Mouse (Mus musculus): ENCODE results near the gene Bod1l. TPM values are rescaled to one million over a fixed set of nuclear protein-coding genes. Genes with fewer than 3 reads are reported as not detected.

Bod1l gene
- polyA plus RNA-seq, 1 experiment from 2014 or later = 26.6 TPM

DNA sequence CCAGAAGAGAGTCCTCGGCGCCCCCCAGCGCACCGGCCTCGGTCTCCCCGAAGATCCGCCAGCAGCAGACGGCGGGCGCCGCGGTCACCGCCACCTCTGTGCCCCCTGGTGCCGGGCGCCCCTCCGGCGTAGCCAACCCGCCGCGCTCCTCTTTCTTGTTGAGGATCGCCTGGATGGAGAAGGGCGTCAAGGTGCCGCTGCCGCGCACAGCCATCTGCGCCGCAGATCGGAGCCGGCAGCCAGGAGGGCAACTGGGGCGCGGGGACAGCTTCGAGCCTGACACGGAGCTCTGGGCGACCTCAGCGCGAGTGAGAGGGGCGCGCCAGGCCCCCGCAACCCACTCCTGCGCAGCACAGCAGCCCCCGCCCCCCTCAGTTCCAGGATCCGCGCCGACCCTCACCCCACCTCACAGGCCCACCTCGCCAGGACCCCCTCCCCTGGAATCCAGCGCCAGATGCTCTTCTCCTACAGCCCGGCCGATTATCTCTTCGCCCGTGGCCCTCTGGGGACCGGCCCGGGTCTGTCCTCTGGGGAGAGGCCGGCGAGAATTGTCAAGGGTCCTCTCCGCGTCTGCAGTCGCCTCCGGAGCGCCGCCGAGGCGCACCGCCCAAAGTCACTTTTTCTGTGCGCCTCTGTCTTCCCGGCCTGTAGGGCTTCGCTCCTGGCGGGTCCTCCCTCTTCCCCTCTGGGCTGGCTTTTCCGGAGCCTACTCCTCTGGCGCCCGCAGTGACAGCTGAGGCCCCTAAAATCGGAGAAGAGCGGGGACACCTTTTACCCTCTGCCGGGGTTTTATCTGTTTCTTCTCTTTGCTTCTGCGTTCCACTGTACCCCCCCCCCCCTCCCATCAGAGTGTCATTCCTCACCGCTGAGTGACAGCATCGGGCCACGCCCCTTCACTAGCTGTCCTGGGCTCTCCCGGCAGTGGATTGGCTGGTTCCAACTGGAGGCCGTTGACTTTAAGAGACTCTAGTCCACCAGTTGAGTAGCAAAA lies 80.1 kb downstream of the Bod1l start, which contains the start of gene Nkx3-2:
Gene Nkx3-2, minus strand, starts transcription at position 771 of the 991 bp plus-strand sequence.
- Histone ChIP-seq H3K4me2 (peak within 1 kb of the TSS; percentile 64), H3K4me1 (replicated peaks) (peaks cover 39% of the 10 kb centered on the region), H3K36me3 (no peaks in the 10 kb centered on the region), H3K27me3 (peaks cover 86% of the 10 kb centered on the region), H3K4me3 (peak within 1 kb of the TSS; percentile 33), H3K9ac (no peak within 1 kb of the TSS), H3K27ac (replicated peaks) (no peak within 1 kb of the TSS), H3K9me3 (no peaks in the 10 kb centered on the region)
- WGBS = under 1% methylated on average over 70 of the region's 79 CpGs
- peak; percentile 30; the same call in 1 of the 2 replicates for ATAC-seq (ENCODE audit: low FRiP score, low read depth)

DNA sequence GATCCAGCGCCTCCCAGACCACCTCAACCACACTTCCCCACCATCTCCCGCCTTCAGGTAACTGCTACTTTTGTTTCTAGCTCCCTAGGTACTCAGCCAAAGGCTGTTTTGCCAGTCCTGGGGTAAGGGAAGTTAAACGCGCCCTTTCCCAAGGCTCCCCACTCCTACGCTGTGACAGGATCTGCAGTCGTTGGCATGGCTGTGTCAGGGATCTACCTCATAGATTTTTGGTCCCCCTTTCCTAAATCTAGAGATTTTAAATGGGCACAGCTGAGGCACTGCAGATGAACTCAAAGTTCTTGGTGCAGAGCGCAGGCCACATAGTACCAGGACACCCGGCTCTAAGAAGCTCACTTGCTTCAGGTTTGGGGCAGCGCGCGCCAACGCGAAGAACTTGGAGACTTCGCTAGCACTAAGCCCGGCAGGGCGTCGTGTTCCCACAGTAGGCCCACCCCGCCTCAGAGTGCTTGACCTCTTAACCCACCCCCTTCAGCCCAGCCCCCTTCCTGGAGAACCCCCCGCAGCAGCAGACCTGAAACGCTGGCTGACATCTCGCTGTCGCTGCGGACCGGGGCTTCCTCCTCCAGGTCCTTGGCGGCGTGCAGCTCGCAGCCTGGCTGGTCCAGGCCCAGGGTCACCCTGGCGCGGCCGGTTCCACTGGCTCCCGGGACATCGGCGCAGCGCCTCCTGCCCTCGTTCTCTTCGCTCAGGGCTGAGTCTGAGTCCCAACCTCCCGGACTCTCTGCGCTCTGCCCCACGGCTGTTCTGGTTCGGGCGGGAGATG lies 81.0 kb downstream of the Bod1l start:
- 2% methylated on average over 32 of the region's 41 CpGs for WGBS
- peak overlapping the region; percentile 33 for H3K4me3 ChIP-seq
- H3K9ac ChIP-seq = no peak overlapping the region
- no peaks in the 10 kb centered on the region for H3K9me3 ChIP-seq
- peaks cover 89% of the 10 kb centered on the region for H3K27me3 ChIP-seq
- peaks cover 39% of the 10 kb centered on the region for H3K4me1 ChIP-seq (replicated peaks)
- H3K27ac ChIP-seq (replicated peaks) = no peak overlapping the region
- no peaks in the 10 kb centered on the region for H3K36me3 ChIP-seq
- peak overlapping the region; percentile 64 for H3K4me2 ChIP-seq
- no peak; the same call in 1 of the 2 replicates for ATAC-seq (ENCODE audit: low FRiP score, low read depth)

DNA sequence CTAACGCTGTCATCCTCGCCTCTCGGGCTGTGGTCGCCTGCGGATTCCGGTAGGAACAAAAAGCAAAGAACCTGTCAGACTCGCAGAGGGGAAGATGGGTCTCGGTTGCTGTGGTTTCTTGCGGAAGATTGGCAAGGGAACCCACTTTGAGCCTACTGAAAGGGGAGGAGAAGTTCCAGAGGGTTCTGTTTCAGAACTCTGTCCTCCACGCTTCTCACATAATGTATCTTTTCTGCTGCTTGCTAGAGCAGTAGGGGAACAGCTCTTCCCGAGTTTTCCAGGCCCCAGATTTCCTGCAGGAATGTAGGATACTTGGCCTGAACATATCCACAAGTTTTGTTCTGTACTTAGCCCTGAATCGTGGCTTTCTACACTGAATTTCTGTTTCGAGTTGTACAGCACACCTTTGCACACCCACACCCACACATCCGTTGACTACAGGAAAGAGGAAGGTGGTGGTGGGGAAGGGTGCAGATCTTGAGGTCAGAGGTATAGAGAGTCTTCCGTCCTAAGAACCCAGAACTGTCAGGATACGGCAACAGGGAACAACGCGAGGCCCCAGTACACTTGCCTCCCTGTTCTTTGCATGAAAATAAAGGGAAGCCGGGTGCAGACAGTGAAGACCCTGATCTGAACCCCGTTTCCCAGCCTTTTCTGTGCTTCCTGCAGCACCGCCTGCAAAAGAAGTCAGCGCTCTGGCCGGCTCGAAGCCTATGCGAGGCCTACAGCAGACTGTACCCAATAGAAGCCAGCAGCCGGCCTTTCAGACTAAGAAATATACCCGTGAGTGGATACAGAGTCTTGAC lies 81.8 kb downstream of the Bod1l start:
- Histone ChIP-seq H3K4me3 (no peak overlapping the region), H3K4me1 (replicated peaks) (peaks cover 31% of the 10 kb centered on the region), H3K9me3 (no peaks in the 10 kb centered on the region), H3K36me3 (no peaks in the 10 kb centered on the region), H3K4me2 (peak overlapping the region; percentile 36), H3K27ac (replicated peaks) (no peak overlapping the region), H3K27me3 (peaks cover 89% of the 10 kb centered on the region), H3K9ac (no peak overlapping the region)
- 4% methylated on average over 27 of the region's 27 CpGs for WGBS
- ATAC-seq (ENCODE audit: low FRiP score, low read depth) = no peak

DNA sequence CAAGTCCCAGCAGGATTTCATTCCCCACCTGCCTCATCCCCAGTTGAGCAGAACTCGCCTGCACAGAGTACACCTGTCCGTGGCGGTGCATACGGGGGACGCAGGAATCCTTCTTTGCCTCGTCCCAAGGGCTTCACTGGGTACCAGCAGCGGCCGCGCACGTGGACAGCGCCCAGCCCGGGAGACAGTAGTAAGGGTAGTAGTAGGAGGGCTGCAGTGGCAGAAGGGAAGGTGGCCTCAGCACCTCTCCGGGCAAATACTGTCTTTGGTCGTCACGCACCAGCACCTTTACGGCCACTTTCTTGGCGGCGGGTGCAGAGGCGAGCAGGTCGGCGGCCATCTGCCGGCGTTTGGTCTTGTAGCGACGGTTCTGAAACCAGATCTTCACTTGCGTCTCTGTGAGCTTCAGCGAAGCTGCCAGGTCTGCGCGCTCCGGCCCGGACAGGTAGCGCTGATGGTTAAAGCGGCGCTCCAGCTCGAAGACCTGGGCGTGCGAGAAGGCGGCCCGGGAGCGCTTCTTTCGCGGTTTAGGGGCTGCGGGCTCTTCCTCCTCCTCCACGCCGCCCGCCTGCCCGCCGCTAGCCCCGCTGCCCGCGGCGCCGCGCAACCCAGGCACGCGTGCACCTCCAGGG lies 82.5 kb downstream of the Bod1l start:
- WGBS = under 1% methylated on average over 56 of the region's 56 CpGs
- Histone ChIP-seq H3K9me3 (no peaks in the 10 kb centered on the region), H3K4me1 (replicated peaks) (peaks cover 27% of the 10 kb centered on the region), H3K27ac (replicated peaks) (no peak overlapping the region), H3K27me3 (peaks cover 91% of the 10 kb centered on the region), H3K4me2 (peak overlapping the region; percentile 36), H3K9ac (no peak overlapping the region), H3K36me3 (no peaks in the 10 kb centered on the region), H3K4me3 (0 out of 2 replicates have a peak overlapping the region, but pooled peaks have one; percentile 7)
- ATAC-seq (ENCODE audit: low FRiP score, low read depth) = peak; percentile 31; the same call in 1 of the 2 replicates

DNA sequence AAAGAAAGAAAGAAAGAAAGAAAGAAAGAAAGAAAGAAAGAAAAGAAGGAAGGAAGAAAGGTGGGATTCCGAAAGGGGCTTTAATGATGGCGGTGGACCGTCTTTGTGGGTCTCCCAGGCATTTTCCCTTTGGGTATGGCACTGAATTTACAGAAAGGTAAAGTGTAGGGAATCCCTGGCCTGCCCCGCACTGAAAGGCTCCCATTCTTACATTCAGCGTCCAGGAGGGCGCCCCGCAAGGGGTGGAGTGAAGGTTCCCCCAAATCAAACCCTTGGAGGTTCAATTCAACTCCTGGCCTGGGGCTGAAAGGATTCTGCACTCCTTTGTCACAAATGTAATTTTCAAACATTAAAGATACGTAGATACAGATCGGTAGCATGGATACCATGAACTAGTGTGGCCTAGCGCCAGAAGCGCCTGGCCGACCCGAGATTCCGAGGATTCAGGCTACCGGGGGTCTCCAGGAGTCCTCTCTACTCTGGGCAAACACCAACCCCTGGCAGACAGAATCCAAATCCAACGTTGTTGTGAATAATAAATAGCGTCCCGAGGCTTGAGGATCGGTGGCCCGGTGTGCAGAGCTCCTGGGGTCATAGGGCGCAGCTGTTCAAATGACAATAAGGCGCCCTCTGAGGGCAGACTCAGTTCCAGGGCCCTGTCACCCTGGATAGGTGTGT lies 83.1 kb downstream of the Bod1l start:
- WGBS = 4% methylated on average over 22 of the region's 22 CpGs
- Histone ChIP-seq H3K9me3 (no peaks in the 10 kb centered on the region), H3K4me2 (no peak overlapping the region), H3K9ac (no peak overlapping the region), H3K4me3 (0 out of 2 replicates have a peak overlapping the region, but pooled peaks have one; percentile 7), H3K27ac (replicated peaks) (no peak overlapping the region), H3K4me1 (replicated peaks) (peaks cover 27% of the 10 kb centered on the region), H3K27me3 (peaks cover 91% of the 10 kb centered on the region), H3K36me3 (no peaks in the 10 kb centered on the region)
- no peak for ATAC-seq (ENCODE audit: low FRiP score, low read depth)

GRCm38 (mm10) chr5:41760071-41760470 lies 84.0 kb downstream of the Bod1l start:
- 3% methylated on average over 8 of the region's 8 CpGs for WGBS
- H3K9ac ChIP-seq = no peak overlapping the region
- H3K27me3 ChIP-seq = peaks cover 91% of the 10 kb centered on the region
- no peak overlapping the region for H3K4me3 ChIP-seq
- H3K27ac ChIP-seq (replicated peaks) = no peak overlapping the region
- H3K9me3 ChIP-seq = no peaks in the 10 kb centered on the region
- no peak for ATAC-seq (ENCODE audit: low FRiP score, low read depth)
- no peak overlapping the region for H3K4me2 ChIP-seq
- H3K36me3 ChIP-seq = no peaks in the 10 kb centered on the region
- H3K4me1 ChIP-seq (replicated peaks) = peaks cover 27% of the 10 kb centered on the region

DNA sequence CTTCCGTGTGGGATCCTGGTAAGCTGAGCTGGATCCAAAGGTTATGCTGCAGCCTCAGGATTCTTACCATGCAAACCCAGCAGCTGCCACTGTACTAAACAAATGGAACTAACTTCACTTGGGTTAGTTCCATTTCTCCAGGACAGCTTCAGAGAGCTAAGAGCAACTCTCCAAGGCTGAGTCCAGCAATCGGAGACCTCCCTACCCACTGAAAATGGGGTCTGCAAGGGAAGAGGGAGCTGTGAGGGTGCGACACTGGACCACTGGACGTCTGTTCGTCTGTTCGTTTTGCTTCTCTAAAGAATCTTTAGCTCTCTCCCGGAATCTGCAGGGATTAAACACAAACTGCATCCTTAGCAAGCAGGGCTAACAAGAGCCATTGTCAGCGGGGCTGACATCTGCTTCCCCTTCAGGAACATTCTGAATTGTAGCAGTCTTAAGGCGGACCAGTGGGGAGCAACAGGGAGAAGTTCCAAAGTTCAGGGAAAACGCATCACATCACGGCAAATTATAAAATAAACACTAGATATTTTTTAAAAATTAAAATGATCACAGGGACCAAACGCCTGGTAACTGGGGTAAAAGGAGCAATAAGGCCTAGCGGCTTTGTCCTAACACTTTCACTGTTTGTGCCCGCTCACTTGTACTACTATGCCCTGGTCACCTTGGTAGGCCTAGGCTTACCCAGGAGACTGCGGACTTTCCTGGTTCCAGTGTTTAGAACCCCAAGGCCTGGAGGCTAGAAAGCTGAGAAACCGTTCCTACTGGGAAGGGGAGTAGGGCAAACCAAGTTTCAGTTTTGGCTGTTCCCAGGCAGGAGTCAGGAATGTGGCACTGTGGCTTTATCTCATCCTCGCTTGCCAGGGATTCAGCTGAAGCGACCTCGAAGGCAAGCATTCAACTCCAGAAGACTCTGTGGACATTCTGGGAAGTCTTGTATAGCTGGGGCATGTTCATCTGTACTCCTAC lies 85.2 kb downstream of the Bod1l start:
- H3K27ac ChIP-seq (replicated peaks) = no peak overlapping the region
- H3K4me2 ChIP-seq = no peak overlapping the region
- H3K36me3 ChIP-seq = no peaks in the 10 kb centered on the region
- no peak overlapping the region for H3K9ac ChIP-seq
- no peak for ATAC-seq (ENCODE audit: low FRiP score, low read depth)
- no peaks in the 10 kb centered on the region for H3K9me3 ChIP-seq
- peaks cover 25% of the 10 kb centered on the region for H3K4me1 ChIP-seq (replicated peaks)
- no peak overlapping the region for H3K4me3 ChIP-seq
- 4% methylated on average over 19 of the region's 19 CpGs for WGBS
- peaks cover 94% of the 10 kb centered on the region for H3K27me3 ChIP-seq

GRCm38 (mm10) chr5:41757338-41757737 lies 86.8 kb downstream of the Bod1l start:
- no peaks in the 10 kb centered on the region for H3K9me3 ChIP-seq
- 4% methylated on average over 5 of the region's 5 CpGs for WGBS
- H3K4me2 ChIP-seq = no peak overlapping the region
- H3K4me1 ChIP-seq (replicated peaks) = peaks cover 17% of the 10 kb centered on the region
- no peak for ATAC-seq (ENCODE audit: low FRiP score, low read depth)
- no peak overlapping the region for H3K9ac ChIP-seq
- H3K36me3 ChIP-seq = no peaks in the 10 kb centered on the region
- H3K27ac ChIP-seq (replicated peaks) = no peak overlapping the region
- no peak overlapping the region for H3K4me3 ChIP-seq
- peaks cover 93% of the 10 kb centered on the region for H3K27me3 ChIP-seq

DNA sequence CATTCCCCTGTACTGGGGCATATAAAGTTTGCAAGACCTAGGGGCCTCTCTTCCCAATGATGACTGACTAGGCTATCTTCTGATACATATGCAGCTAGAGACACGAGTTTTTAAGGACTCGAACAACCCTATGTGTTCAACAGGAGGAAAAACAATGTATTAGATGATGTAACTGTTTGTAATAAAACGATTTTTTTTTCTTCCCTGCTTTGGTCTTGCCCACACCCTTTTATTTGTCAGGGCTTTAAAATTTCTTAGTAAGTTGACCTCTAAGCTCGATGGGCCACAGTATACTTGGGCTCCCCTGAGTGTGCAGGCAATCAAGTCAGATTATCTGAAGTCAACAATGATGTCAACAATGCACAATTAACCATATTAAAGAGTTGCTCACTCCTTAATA lies 87.7 kb downstream of the Bod1l start:
- Histone ChIP-seq H3K36me3 (no peaks in the 10 kb centered on the region), H3K4me3 (no peak overlapping the region), H3K27me3 (peaks cover 93% of the 10 kb centered on the region), H3K27ac (replicated peaks) (no peak overlapping the region), H3K4me2 (no peak overlapping the region), H3K4me1 (replicated peaks) (peaks cover 11% of the 10 kb centered on the region), H3K9me3 (no peaks in the 10 kb centered on the region), H3K9ac (no peak overlapping the region)
- ATAC-seq (ENCODE audit: low FRiP score, low read depth) = no peak
- WGBS = 8% methylated on average over 4 of the region's 4 CpGs
